Mouse (Mus musculus): ENCODE measurements at regions not wholly inside any gene's neighbourhood (a gene's known extent, or its start where the extent isn't known, plus 50 kb on each side); places are given as distances from the start of the nearest gene placed in this dataset.

GRCm38 (mm10) chr15:31875436-31875835 is 273.8 kb downstream of the Fam173b start:
- no peak overlapping the region for H3K9ac ChIP-seq (ENCODE audit: low read depth, low read length)
- no peaks in the 10 kb centered on the region for H3K9me3 ChIP-seq (ENCODE audit: control insufficient read depth, low read length)
- H3K27ac ChIP-seq (ENCODE audit: low read depth, low read length): no peak overlapping the region
- H3K4me3 ChIP-seq (ENCODE audit: low read length): no peak overlapping the region
- no peak overlapping the region for H3K4me2 ChIP-seq (ENCODE audit: low read length)
- 83% methylated on average over 2 of the region's 2 CpGs for WGBS
- no peak for ATAC-seq
- no peaks in the 10 kb centered on the region for H3K36me3 ChIP-seq (ENCODE audit: control insufficient read depth, insufficient read depth, low read length)
- H3K27me3 ChIP-seq (replicated peaks; ENCODE audit: control insufficient read depth, insufficient read depth, low read length): no peaks in the 10 kb centered on the region
- H3K4me1 ChIP-seq (ENCODE audit: control insufficient read depth, insufficient read depth, low read depth, low read length): no peaks in the 10 kb centered on the region

- Histone ChIP-seq H3K4me2 (ENCODE audit: low read length) (no peak overlapping the region), H3K27ac (ENCODE audit: low read depth, low read length) (no peak overlapping the region), H3K9me3 (ENCODE audit: control insufficient read depth, low read length) (no peaks in the 10 kb centered on the region), H3K36me3 (ENCODE audit: control insufficient read depth, insufficient read depth, low read length) (no peaks in the 10 kb centered on the region), H3K27me3 (replicated peaks; ENCODE audit: control insufficient read depth, insufficient read depth, low read length) (no peaks in the 10 kb centered on the region), H3K4me3 (ENCODE audit: low read length) (no peak overlapping the region), H3K4me1 (ENCODE audit: control insufficient read depth, insufficient read depth, low read depth, low read length) (no peaks in the 10 kb centered on the region), H3K9ac (ENCODE audit: low read depth, low read length) (no peak overlapping the region)
- 85% methylated on average over 9 of the region's 9 CpGs for WGBS
- no peak for ATAC-seq
Measured at GRCm38 (mm10) chr15:31880479-31880878, 278.8 kb downstream of the Fam173b start.

- ATAC-seq: no peak
- H3K4me1 ChIP-seq (ENCODE audit: control insufficient read depth, insufficient read depth, low read depth, low read length): no peaks in the 10 kb centered on the region
- H3K4me3 ChIP-seq (ENCODE audit: low read length): no peak overlapping the region
- 58% methylated on average over 5 of the region's 5 CpGs for WGBS
- no peaks in the 10 kb centered on the region for H3K36me3 ChIP-seq (ENCODE audit: control insufficient read depth, insufficient read depth, low read length)
- H3K27ac ChIP-seq (ENCODE audit: low read depth, low read length): no peak overlapping the region
- H3K9me3 ChIP-seq (ENCODE audit: control insufficient read depth, low read length): no peaks in the 10 kb centered on the region
- no peak overlapping the region for H3K9ac ChIP-seq (ENCODE audit: low read depth, low read length)
- H3K4me2 ChIP-seq (ENCODE audit: low read length): no peak overlapping the region
- H3K27me3 ChIP-seq (replicated peaks; ENCODE audit: control insufficient read depth, insufficient read depth, low read length): no peaks in the 10 kb centered on the region
Measured at GRCm38 (mm10) chr15:31882331-31882730, 280.7 kb downstream of the Fam173b start.

GRCm38 (mm10) chr15:31883516-31883915 is 281.9 kb downstream of the Fam173b start:
- no peak for ATAC-seq
- 75% methylated on average over 9 of the region's 9 CpGs for WGBS
- no peaks in the 10 kb centered on the region for H3K4me1 ChIP-seq (ENCODE audit: control insufficient read depth, insufficient read depth, low read depth, low read length)

GRCm38 (mm10) chr15:31898904-31899650 is 278.0 kb upstream of the Tas2r119 start:
- Histone ChIP-seq H3K9ac (ENCODE audit: low read depth, low read length) (no peak overlapping the region), H3K27me3 (replicated peaks; ENCODE audit: control insufficient read depth, insufficient read depth, low read length) (no peaks in the 10 kb centered on the region), H3K4me1 (ENCODE audit: control insufficient read depth, insufficient read depth, low read depth, low read length) (no peaks in the 10 kb centered on the region), H3K9me3 (ENCODE audit: control insufficient read depth, low read length) (no peaks in the 10 kb centered on the region), H3K36me3 (ENCODE audit: control insufficient read depth, insufficient read depth, low read length) (no peaks in the 10 kb centered on the region), H3K27ac (ENCODE audit: low read depth, low read length) (no peak overlapping the region), H3K4me2 (ENCODE audit: low read length) (no peak overlapping the region), H3K4me3 (ENCODE audit: low read length) (no peak overlapping the region)
- 0 out of 2 replicates have a peak, but pooled peaks have one; percentile 13 for ATAC-seq
- WGBS: 50% methylated on average over 13 of the region's 13 CpGs

More at GRCm38 (mm10) chr15:31883516-31883915, 281.9 kb downstream of the Fam173b start:
- H3K27me3 ChIP-seq (replicated peaks; ENCODE audit: control insufficient read depth, insufficient read depth, low read length): no peaks in the 10 kb centered on the region
- H3K9ac ChIP-seq (ENCODE audit: low read depth, low read length): no peak overlapping the region
- H3K4me3 ChIP-seq (ENCODE audit: low read length): no peak overlapping the region
- H3K9me3 ChIP-seq (ENCODE audit: control insufficient read depth, low read length): no peaks in the 10 kb centered on the region
- H3K27ac ChIP-seq (ENCODE audit: low read depth, low read length): no peak overlapping the region
- no peak overlapping the region for H3K4me2 ChIP-seq (ENCODE audit: low read length)
- no peaks in the 10 kb centered on the region for H3K36me3 ChIP-seq (ENCODE audit: control insufficient read depth, insufficient read depth, low read length)

GRCm38 (mm10) chr15:31900325-31900724 is 276.8 kb upstream of the Tas2r119 start:
- no peak overlapping the region for H3K4me3 ChIP-seq (ENCODE audit: low read length)
- no peak overlapping the region for H3K27ac ChIP-seq (ENCODE audit: low read depth, low read length)
- H3K9ac ChIP-seq (ENCODE audit: low read depth, low read length): no peak overlapping the region
- H3K4me1 ChIP-seq (ENCODE audit: control insufficient read depth, insufficient read depth, low read depth, low read length): no peaks in the 10 kb centered on the region
- H3K9me3 ChIP-seq (ENCODE audit: control insufficient read depth, low read length): no peaks in the 10 kb centered on the region
- ATAC-seq: 0 out of 2 replicates have a peak, but pooled peaks have one; percentile 25
- H3K36me3 ChIP-seq (ENCODE audit: control insufficient read depth, insufficient read depth, low read length): no peaks in the 10 kb centered on the region
- H3K4me2 ChIP-seq (ENCODE audit: low read length): no peak overlapping the region
- H3K27me3 ChIP-seq (replicated peaks; ENCODE audit: control insufficient read depth, insufficient read depth, low read length): no peaks in the 10 kb centered on the region
- 61% methylated on average over 4 of the region's 4 CpGs for WGBS

- Histone ChIP-seq H3K27ac (ENCODE audit: low read depth, low read length) (no peak overlapping the region), H3K27me3 (replicated peaks; ENCODE audit: control insufficient read depth, insufficient read depth, low read length) (no peaks in the 10 kb centered on the region), H3K9ac (ENCODE audit: low read depth, low read length) (no peak overlapping the region), H3K4me2 (ENCODE audit: low read length) (no peak overlapping the region), H3K9me3 (ENCODE audit: control insufficient read depth, low read length) (no peaks in the 10 kb centered on the region), H3K4me3 (ENCODE audit: low read length) (no peak overlapping the region), H3K4me1 (ENCODE audit: control insufficient read depth, insufficient read depth, low read depth, low read length) (no peaks in the 10 kb centered on the region), H3K36me3 (ENCODE audit: control insufficient read depth, insufficient read depth, low read length) (no peaks in the 10 kb centered on the region)
- no peak for ATAC-seq
- 87% methylated on average over 9 of the region's 9 CpGs for WGBS
Measured at GRCm38 (mm10) chr15:31908432-31908831, 268.7 kb upstream of the Tas2r119 start.

GRCm38 (mm10) chr15:31911978-31912377 is 265.1 kb upstream of the Tas2r119 start:
- no peak for ATAC-seq
- Histone ChIP-seq H3K4me2 (ENCODE audit: low read length) (no peak overlapping the region), H3K9ac (ENCODE audit: low read depth, low read length) (no peak overlapping the region), H3K27me3 (replicated peaks; ENCODE audit: control insufficient read depth, insufficient read depth, low read length) (no peaks in the 10 kb centered on the region), H3K4me1 (ENCODE audit: control insufficient read depth, insufficient read depth, low read depth, low read length) (no peaks in the 10 kb centered on the region), H3K36me3 (ENCODE audit: control insufficient read depth, insufficient read depth, low read length) (no peaks in the 10 kb centered on the region), H3K27ac (ENCODE audit: low read depth, low read length) (no peak overlapping the region), H3K9me3 (ENCODE audit: control insufficient read depth, low read length) (no peaks in the 10 kb centered on the region), H3K4me3 (ENCODE audit: low read length) (no peak overlapping the region)
- 90% methylated on average over 3 of the region's 3 CpGs for WGBS

GRCm38 (mm10) chr15:31921485-31921884 is 255.6 kb upstream of the Tas2r119 start:
- H3K27ac ChIP-seq (ENCODE audit: low read depth, low read length): no peak overlapping the region
- 83% methylated on average over 3 of the region's 3 CpGs for WGBS
- H3K36me3 ChIP-seq (ENCODE audit: control insufficient read depth, insufficient read depth, low read length): no peaks in the 10 kb centered on the region
- no peak overlapping the region for H3K4me3 ChIP-seq (ENCODE audit: low read length)
- no peaks in the 10 kb centered on the region for H3K4me1 ChIP-seq (ENCODE audit: control insufficient read depth, insufficient read depth, low read depth, low read length)
- no peak for ATAC-seq
- no peaks in the 10 kb centered on the region for H3K27me3 ChIP-seq (replicated peaks; ENCODE audit: control insufficient read depth, insufficient read depth, low read length)
- peaks cover 3% of the 10 kb centered on the region; the same call in 1 of the 2 replicates for H3K9me3 ChIP-seq (ENCODE audit: control insufficient read depth, low read length)
- no peak overlapping the region for H3K9ac ChIP-seq (ENCODE audit: low read depth, low read length)
- H3K4me2 ChIP-seq (ENCODE audit: low read length): no peak overlapping the region

All from hindbrain, embryonic 16.5 days (tissue).